Mouse (Mus musculus): ENCODE measurements around the gene 1700029J07Rik.

GRCm38 (mm10) chr8:45998228-45998627 is 23.2 kb upstream of the 1700029J07Rik start:
- TF ChIP-seq POLR2A (IDR thresholded peaks at IDR 0.05; ENCODE audit: control insufficient read depth, low read depth, low read length) = no peak
- TF ChIP-seq CTCF (IDR thresholded peaks at IDR 0.05; ENCODE audit: control insufficient read depth, insufficient read depth, insufficient replicate concordance, low read depth, low read length) = no peak
